Mouse (Mus musculus) right cerebral cortex, postnatal 25 days (tissue): ENCODE data around the gene Tomm40l.
A peak's percentile ranks its signal among the peaks of the same experiment; 100 is the strongest.
"Not testable (repeated sequence)": the region's sequence is repeated elsewhere in the genome, so short reads cannot be mapped to it uniquely, and the experiment has no call there.

Experiments
- DNase-seq: peaks from one replicate; pipeline ENCODE4 v3.0.0; 2022

The Tomm40l gene

DNA sequence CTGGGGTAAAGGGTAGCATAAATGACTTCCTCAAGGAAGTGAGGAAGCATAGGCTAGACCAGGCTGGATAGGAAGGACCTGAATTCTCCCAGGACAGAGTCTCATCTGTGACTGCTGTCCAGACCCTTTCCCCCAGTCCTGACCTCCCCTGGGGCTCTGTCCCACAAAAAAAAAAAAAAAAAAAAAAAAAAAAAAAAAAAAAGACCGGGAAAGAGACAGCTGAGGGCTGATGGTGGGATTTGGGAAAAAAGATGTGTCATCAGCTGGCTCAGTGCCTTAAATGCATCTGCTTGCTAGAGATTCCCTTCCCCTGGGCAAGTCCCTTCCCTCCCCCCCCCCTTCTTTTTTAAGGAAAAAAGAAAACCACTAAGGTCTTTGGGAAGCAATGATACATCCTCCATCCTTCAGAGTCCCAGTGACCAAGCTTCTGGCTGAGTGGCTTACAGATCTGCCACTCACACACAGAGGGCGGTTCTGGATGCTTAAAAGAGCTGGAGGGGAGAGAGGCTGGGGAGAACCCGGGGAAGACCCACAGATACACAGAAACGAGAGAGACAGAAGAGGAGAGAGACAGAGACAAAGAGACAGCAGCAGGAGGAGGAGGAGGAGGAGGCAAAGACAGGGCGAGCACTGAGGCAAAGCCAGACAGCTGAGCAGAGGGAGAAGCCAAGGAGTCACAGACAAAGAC lies 27.7 kb upstream of the Tomm40l start, which contains the start of gene Adamts4:
Gene Adamts4, plus strand, starts transcription at position 509 of the 688 bp plus-strand sequence.
- DNase-seq = no peak

DNA sequence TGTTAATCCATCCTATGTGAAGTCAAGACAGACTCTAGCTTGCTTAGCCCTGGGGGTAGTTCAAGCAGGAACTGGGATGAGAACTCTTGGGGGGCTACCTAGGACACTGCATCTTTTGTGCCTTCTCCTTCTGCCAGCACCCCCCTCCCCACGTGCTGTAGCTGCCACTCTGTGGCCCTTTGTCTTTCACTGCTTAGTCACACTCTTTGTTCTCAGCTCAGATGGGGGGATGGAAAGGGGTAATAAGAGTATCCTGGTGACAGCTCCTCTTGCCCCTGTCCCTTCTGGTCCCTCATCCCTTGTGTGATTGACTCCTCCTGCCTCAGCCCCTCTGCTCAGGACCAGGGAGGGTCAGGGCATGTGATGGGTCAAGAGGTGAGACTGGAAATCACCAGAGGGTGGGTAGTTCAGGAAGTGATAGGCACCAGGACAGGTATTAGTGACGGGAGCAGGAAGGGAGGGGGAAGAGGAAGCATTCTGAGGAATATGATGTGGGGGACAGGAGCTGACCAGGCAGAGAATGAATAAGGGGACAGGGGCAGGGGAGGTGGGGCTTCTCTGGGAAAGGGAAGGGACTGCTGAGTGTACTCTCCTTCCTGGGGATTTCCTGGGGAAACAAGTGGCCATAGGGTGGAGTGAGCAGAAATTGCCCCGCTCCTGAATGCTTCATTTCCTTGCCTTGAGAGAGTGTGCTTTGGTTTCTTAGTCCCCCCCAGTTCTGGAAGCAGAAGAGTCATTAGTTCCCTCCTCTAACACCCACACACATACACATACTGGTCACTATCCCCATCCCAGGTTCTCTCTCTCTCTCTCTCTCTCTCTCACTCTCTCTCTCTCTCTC lies 26.3 kb upstream of the Tomm40l start:
- DNase-seq = no peak

GRCm38 (mm10) chr1:171247916-171248315 lies 25.6 kb upstream of the Tomm40l start:
- no peak for DNase-seq

DNA sequence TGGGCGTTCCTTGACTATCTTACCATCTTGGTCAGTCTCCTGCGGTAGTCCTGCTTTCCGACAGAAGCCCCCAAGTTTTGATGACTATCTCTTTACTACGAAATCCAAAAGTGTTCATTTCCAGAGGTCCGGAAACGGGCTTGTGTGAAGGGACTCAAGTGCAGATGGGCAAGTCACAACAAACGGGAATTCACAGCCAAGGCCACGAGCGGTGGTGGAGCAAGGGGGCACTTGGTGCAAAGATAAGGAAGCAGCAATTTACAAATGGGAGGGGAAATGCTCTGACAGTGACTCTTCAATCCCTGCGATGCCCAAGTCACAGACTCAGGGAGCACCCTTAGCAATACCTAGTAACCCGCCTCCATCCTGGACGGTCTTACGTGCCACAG lies 25.1 kb upstream of the Tomm40l start:
- DNase-seq = no peak

DNA sequence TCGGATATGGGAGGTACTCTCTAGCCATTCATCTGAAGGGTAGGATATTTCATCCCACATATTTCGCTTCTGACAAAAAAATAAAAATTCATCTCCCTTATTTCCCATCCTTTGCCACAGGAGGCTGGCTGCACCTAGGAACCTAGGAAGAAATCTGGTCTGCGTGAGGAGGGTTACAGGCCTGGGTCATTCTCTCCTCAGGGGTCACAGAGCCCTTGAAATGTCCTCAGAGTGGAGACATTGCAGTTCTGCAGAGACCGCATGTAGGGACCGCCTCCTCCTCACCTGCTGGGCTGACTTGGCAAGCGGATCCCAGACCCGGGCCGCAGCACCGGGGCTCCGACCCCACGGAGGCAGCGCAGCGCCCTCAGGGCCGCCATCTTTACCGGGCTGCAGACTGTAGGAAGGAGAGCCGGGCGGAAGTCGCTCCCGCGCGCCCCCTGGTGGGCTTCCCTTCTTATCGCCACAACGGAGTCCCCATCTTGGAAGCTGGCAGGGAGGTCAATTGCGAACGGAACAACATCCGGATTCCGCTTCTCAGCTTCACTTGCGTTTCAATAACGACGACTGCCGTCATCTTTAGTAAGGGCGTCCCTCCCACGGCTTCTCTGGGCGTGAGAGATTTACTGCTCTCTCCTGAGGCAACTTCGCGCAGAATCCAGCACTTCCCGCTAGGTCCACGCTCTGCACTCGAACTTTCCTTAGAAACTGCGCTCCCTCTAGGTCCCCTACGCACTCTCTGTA lies 24.6 kb upstream of the Tomm40l start:
- peak; percentile 98 for DNase-seq

GRCm38 (mm10) chr1:171245353-171245752 lies 23.0 kb upstream of the Tomm40l start:
- no peak for DNase-seq

DNA sequence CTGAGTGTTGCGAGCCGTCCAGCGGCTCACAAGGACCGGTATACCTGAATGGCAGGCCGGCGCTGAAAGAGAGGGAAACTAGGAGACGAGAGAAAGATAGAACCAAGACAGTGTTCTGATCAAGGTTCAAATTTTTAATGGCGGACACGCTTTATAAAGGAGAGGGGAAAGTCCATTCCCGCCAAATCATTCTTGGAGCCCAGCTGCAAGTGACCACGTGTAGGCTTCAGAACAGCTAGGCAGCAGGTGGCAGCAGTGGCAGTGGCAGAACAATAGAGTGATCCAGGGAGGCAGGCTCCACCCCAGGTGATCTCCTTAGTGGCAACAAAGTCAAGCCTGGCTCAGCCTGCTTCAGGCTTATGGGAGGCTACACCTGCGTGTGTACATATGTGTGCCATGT lies 19.6 kb upstream of the Tomm40l start:
- not testable (repeated sequence) for DNase-seq

DNA sequence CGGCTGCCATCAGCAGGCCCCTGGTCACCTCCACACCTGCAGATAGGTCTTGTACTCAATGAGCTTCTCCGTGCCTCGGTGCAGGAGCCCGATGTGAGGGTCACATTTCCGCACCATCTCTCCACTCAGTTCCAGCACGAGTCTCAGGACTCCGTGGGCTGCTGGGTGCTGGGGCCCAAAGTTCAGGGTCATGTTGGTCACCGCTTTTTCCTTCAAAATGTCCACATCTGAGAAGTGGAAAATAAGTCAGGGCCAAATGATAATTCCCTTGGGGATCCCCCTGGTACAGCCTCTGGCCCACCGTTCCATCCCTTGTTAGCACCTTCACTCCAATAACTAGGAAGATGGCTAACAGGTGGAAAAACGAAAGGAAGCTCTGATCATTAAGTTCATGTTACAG lies 18.6 kb upstream of the Tomm40l start:
- DNase-seq = no peak

GRCm38 (mm10) chr1:171239992-171240744 lies 17.9 kb upstream of the Tomm40l start:
- no peak for DNase-seq

DNA sequence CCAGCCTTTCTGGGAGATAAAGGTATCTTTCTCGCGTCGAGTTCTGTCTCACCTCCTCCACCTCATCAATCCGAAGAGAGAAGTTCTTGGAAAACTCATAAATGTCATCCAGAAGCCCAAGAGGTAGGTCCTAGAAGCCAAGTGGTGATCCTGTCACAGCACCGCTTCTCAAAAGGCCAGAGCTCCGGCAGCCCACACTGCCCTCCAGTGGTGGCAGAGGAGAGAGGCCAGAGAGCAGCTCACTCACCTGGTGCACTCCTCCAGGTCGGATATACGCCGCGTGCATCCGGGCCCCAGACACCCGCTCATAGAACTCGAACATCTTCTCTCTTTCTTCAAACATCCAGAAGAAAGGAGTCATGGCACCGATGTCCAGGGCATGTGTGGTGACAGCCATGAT lies 16.1 kb upstream of the Tomm40l start:
- DNase-seq = no peak

DNA sequence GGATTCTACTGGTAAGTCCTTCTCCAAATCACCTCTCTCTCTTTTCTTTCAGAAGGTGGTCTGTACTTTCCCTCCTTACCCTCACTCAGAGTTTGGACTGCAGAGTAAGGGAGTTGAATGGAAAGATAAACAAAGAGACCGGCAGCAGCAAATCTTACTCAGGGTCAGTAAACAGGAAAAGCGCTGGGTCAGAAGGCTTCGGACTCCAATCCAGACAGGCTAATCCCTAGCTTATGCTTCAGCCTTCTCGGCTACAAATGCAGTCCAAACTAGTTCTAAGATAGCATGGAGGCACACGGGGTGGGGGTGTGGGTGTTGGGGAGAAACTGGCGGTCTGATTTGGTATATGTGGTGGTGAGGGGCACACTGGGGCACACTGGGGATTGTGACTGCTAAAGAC lies 15.1 kb upstream of the Tomm40l start:
- no peak for DNase-seq

- DNase-seq = no peak
Measured at GRCm38 (mm10) chr1:171235791-171236190, 13.5 kb upstream of the Tomm40l start.

- DNase-seq = no peak
Measured at GRCm38 (mm10) chr1:171234538-171234937, 12.2 kb upstream of the Tomm40l start.

DNA sequence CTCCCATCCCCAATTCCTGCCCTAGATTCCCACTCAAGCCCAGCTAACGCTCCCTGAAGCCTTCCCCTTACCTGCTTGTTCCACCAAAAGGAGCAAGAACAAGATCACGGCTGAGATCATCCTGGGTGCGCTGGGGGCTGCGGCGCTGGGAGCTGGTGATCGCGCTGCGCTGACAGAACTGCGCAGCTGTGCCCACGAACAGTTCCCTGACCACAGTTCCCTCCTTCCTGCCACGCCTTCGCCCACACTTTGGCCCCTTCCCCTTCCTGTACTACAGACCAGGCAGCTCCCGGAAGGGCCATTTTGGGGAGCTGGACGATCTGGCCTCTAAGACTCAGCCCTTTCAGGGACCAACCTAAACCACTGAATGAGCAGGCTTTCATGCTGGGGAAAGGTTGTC lies 11.8 kb upstream of the Tomm40l start, which contains the start of gene Fcer1g:
Gene Fcer1g, minus strand, starts transcription at position 240 of the 400 bp plus-strand sequence.
- no peak for DNase-seq

DNA sequence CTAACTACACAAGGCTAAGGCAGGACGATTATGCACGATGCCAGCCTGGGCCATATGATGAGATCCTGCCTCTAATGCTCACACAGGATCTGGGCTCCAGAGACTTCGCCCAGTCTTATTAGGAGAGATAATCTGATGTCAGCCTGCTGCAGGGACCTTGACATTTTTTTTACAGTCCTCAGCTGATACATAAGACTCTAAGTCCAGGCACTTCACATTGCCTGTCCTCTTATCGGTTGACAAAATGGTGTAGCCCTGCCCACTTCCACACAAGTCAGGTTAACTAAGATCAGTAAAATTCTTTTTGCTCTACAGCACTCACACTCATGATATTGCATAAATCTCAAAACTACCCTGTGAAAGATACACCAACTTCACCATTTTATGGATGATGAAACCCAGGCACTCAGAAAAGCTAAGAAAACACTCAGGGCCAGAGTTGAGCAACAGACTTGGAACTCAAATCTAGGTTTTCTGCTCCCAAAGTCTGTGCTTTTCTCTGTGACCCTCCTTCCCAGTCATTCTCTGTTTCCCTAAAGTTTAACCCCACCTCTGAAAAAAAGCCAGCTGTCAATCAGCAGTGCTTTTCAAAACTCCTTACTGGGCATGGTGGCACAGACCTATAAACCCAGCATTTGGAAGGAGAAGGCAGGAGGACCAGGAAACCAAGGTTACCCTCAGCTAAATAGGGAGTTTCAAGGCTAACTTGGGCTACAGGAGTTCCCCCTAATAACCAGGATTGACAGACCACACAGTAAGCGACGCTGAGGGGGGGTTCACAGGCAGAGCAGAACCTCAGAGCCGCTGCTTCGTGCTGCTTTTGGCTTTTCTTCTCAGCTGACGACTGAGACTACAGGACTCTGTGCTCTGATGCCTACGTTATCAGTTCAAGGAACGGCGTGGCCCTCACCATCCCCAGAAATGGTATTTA lies 10.8 kb upstream of the Tomm40l start:
- no peak for DNase-seq

DNA sequence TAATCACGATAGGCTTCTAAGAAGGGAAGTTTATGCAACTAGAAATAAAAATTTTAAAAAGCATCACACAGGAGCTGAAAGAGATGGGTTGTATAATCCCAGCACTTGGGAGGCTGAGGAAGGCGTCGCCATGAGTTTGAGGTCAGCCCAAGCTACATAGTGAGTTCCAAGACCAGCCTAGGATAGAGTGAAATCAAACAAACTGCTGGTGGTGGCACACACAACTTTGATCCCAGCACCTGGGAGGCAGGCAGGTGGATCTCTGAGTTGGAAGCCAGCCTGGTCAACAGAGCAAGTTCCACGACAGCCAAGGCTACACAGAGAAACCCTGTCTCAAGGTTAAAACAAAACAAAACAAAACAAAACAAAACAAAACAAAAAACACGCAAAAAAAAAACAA lies 10.0 kb upstream of the Tomm40l start:
- DNase-seq = no peak

DNA sequence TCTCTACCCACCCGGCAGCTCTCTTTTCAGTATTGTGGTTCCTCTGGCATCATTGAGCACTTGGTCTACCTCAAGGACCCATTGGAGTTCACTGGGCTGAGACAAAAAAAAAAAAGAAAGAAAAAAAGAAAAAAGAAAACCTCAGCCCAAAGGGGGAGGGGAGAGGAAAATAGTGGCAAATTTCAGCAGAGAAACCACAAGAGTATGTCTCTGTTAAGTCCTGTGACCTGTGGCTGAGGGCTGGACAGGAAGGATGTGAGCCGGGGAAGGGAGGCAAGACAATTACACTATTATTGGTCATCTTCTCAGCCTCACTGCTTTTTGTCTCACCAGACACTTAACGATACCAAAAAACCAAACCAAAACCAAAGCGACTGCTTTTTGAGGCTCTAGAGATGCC lies 9.5 kb upstream of the Tomm40l start:
- no peak for DNase-seq

DNA sequence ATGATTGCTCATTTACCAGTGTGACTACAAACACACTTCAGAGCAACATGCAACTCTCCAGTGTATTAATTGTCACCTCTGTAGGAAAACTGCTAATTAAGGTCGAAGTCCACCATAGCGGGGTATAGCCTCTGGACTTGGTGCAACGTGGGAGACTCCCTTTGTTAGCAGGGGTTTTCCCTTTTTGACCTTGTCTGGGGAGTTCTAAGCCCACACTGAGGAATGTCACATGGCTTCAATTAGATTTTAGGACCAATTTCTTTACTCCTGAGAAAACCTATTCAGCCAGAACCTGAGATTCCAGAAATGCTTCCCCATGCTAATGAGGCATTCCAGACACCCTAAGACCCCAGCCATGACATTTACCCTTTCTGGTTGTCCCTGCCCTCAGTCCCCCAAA lies 7.9 kb upstream of the Tomm40l start:
- DNase-seq = no peak

DNA sequence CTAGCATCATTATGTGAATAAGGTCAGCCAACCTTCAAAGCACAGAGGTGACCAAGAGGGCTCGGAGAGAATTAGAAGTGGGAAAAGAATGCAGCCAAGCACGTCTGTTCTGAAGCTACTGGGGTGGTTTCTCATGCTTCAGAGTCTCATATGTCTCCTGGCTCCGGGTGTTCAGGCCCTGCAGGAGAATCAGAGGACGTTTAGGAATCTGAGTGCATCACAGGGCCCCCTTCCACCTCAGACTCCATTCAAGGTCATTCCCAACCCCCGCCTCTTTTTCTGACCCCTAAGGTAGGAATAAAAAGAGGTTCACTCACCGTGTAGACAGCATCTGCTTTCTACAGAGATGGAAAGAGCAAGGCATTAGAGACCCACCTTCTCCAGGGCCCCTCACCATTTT lies 7.4 kb upstream of the Tomm40l start:
- no peak for DNase-seq

DNA sequence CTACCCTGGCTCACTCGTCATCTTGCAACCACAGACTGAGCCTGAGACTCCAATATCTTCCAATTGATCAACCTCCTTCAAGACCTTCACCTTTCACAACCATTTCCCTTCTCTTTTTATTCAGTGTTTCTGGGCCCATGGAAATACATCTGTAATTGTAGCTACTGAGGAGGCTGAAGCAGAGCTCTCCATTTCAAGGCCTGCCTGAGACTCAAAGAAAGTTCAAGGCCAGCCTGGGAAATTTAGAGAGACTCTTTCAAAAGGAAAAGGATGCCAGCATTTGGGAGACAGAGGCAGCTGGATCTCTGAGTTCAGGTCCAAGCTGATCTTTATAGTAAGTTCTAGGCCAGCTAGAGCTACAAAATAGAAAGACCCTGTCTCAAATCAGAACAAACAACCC lies 5.6 kb upstream of the Tomm40l start:
- no peak for DNase-seq

DNA sequence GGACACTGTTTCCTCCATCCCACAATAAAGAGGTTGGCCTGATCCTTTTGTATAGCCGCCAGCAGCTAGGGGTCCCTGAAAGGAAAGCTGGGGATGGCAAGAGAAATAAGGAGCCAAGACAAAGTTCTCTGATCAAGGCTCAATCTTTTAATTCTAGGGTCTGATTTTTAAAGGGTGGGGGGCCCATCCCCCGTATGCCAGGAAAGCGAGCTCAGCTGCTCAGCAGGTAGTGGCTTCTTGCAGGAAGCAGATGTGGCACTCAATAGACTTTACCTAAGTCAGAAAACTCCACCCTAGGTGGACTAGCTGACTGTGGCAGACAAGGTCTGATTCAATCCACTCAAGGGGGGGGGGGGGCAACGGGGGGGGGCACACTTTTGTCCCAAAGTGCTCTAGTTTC lies 4.5 kb upstream of the Tomm40l start:
- no peak for DNase-seq

DNA sequence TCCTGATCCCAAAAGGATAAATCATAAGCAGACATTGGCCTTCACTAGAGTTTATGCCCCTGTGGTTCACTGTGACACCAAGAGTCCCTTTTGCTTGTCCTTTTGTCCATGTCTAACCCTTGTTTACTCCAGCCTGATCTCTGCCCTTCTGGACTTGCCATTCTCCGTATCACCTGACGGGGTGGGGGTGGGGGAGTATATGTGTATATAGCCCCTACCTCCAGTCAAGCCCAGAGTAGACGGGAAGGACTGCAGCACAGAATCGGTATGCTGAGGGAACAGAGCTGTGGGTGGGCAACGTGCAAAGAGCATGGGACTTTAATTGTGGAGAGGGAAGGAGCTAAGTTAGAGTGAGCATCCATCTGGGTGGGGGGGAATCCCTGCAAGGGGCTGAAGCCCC lies 2.5 kb upstream of the Tomm40l start, which contains the start of gene Apoa2:
Gene Apoa2, plus strand, starts transcription at position 198 of the 400 bp plus-strand sequence.
- no peak for DNase-seq
